Mouse (Mus musculus): Measurements from ENCODE around the gene Olfr698. TPM values are rescaled to one million over a fixed set of nuclear protein-coding genes. Genes with fewer than 3 reads are reported as not detected.
"Not testable (repeated sequence)": the region's sequence is repeated elsewhere in the genome, so short reads cannot be mapped to it uniquely, and the experiment has no call there.

Gene Olfr698
- polyA plus RNA-seq, 1 experiment from 2014 or later: not detected

DNA sequence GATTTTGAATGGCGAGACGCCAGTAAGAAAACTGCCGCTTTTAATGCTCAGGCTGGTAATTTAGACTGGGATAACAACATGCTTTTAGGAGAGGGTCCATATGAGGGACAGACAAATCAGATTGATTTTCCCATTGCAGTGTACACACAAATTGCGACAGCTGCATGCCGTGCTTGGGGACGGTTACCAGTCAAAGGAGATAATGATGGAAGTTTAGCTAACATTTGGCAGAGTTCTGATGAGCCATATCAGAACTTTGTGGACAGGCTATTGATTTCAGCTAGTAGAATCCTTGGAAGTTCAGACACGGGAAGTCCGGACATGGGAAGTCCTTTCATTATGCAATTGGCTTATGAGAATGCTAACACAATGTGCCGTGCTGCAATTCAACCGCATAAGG lies 47.5 kb downstream of the Olfr698 start:
- not testable (repeated sequence) for H3K4me3 ChIP-seq; H3K27me3 ChIP-seq (replicated peaks); H3K36me3 ChIP-seq; H3K27ac ChIP-seq (ENCODE audit: poor library complexity, severe bottlenecking); H3K9ac ChIP-seq; H3K4me1 ChIP-seq (replicated peaks); H3K4me2 ChIP-seq; ATAC-seq (ENCODE audit: insufficient number of reproducible peaks, low FRiP score); H3K9me3 ChIP-seq (replicated peaks)
- 88% methylated on average over 10 of the region's 10 CpGs for WGBS

Other genes with a start within 250 kb of the Olfr698 start
- gene Olfr693, start 74.8 kb downstream of the Olfr698 start, polyA plus RNA-seq (2016; fragmentation: Nextera tagmentation; extraction: Ambion mirVana): not detected in 2 replicates
- not detected in 2 replicates for gene Olfr694, start 63.6 kb downstream of the Olfr698 start, polyA plus RNA-seq (2016; fragmentation: Nextera tagmentation; extraction: Ambion mirVana)
- gene Olfr695, start 39.0 kb downstream of the Olfr698 start, polyA plus RNA-seq (2016; fragmentation: Nextera tagmentation; extraction: Ambion mirVana): not detected in 2 replicates
- not detected in 2 replicates for gene Olfr697, start 13.0 kb downstream of the Olfr698 start, polyA plus RNA-seq (2016; fragmentation: Nextera tagmentation; extraction: Ambion mirVana)
- gene Olfr699, start 37.8 kb upstream of the Olfr698 start, polyA plus RNA-seq (2016; fragmentation: Nextera tagmentation; extraction: Ambion mirVana): not detected in 2 replicates
- gene Olfr700, start 53.4 kb upstream of the Olfr698 start, polyA plus RNA-seq (2016; fragmentation: Nextera tagmentation; extraction: Ambion mirVana): not detected in 2 replicates
- not detected in 2 replicates for gene Olfr701, start 58.7 kb upstream of the Olfr698 start, polyA plus RNA-seq (2016; fragmentation: Nextera tagmentation; extraction: Ambion mirVana)
- not detected in 2 replicates for gene Olfr702, start 78.5 kb upstream of the Olfr698 start, polyA plus RNA-seq (2016; fragmentation: Nextera tagmentation; extraction: Ambion mirVana)
- gene Olfr703, start 88.0 kb upstream of the Olfr698 start, polyA plus RNA-seq (2016; fragmentation: Nextera tagmentation; extraction: Ambion mirVana): not detected in 2 replicates
- gene Olfr704, start 107.8 kb upstream of the Olfr698 start, polyA plus RNA-seq (2016; fragmentation: Nextera tagmentation; extraction: Ambion mirVana): not detected in 2 replicates
- not detected in 2 replicates for gene Olfr705, start 121.5 kb upstream of the Olfr698 start, polyA plus RNA-seq (2016; fragmentation: Nextera tagmentation; extraction: Ambion mirVana)
- not detected in 2 replicates for gene Olfr706, start 132.8 kb upstream of the Olfr698 start, polyA plus RNA-seq (2016; fragmentation: Nextera tagmentation; extraction: Ambion mirVana)
- not detected in 2 replicates for gene Olfr707, start 145.8 kb upstream of the Olfr698 start, polyA plus RNA-seq (2016; fragmentation: Nextera tagmentation; extraction: Ambion mirVana)
- gene Olfr1532-ps1, start 152.6 kb upstream of the Olfr698 start, polyA plus RNA-seq (2016; fragmentation: Nextera tagmentation; extraction: Ambion mirVana): not detected in 2 replicates
- not detected in 2 replicates for gene Olfr709-ps1, start 176.8 kb upstream of the Olfr698 start, polyA plus RNA-seq (2016; fragmentation: Nextera tagmentation; extraction: Ambion mirVana)
- gene Olfr710, start 192.9 kb upstream of the Olfr698 start, polyA plus RNA-seq (2016; fragmentation: Nextera tagmentation; extraction: Ambion mirVana): not detected in 2 replicates
- gene Olfr6, start 208.5 kb upstream of the Olfr698 start, polyA plus RNA-seq (2016; fragmentation: Nextera tagmentation; extraction: Ambion mirVana): not detected in 2 replicates
- not detected in 2 replicates for gene Olfr711, start 220.1 kb upstream of the Olfr698 start, polyA plus RNA-seq (2016; fragmentation: Nextera tagmentation; extraction: Ambion mirVana)